Comparison of ENCODE assay signal across 13 mouse cellular contexts in genomic region chr1:90927308-90927707, GRCm38 (mm10). TPM values are rescaled to one million over a fixed set of nuclear protein-coding genes. Genes with fewer than 3 reads are reported as not detected.
DNase-seq lines count a peak whose midpoint lies in the region; ATAC-seq and TF ChIP-seq lines count a peak whose summit lies in the region.
"Had no signal": no experiment of that assay in that cellular context is flagged by ENCODE, and none has a peak within 500 bp of the region (broad histone marks: within the 10 kb centered on the region; RNA-seq: fewer than 3 reads in every experiment).

No protein-coding gene starts in this region.

- no peak overlapping the region for H3K4me3 ChIP-seq in neural tube, embryonic 13.5 days
- H3K4me3 ChIP-seq in neural tube, embryonic 15.5 days (replicated peaks) = no peak overlapping the region
- no peak overlapping the region for H3K4me3 ChIP-seq in intestine, embryonic 14.5 days (ENCODE audit: low read depth, low read length)
- H3K4me3 ChIP-seq in limb, embryonic 13.5 days = 0 out of 2 replicates have a peak overlapping the region, but pooled peaks have one; percentile 40
- H3K4me3 ChIP-seq in stomach, postnatal 0 days (ENCODE audit: low read depth, low read length) = no peak overlapping the region

- no peaks in the 10 kb centered on the region for H3K36me3 ChIP-seq in neural tube, embryonic 13.5 days
- H3K36me3 ChIP-seq in neural tube, embryonic 15.5 days = no peaks in the 10 kb centered on the region
- no peaks in the 10 kb centered on the region for H3K36me3 ChIP-seq in intestine, embryonic 14.5 days (ENCODE audit: control insufficient read depth, insufficient read depth, low read length)
- no peaks in the 10 kb centered on the region for H3K36me3 ChIP-seq in limb, embryonic 13.5 days
- H3K36me3 ChIP-seq in stomach, postnatal 0 days (ENCODE audit: control insufficient read depth, insufficient read depth, low read length) = no peaks in the 10 kb centered on the region

- H3K27ac ChIP-seq in neural tube, embryonic 13.5 days (replicated peaks) = no peak overlapping the region
- H3K27ac ChIP-seq in neural tube, embryonic 15.5 days (replicated peaks) = no peak overlapping the region
- no peak overlapping the region for H3K27ac ChIP-seq in intestine, embryonic 14.5 days (ENCODE audit: low read depth)
- no peak overlapping the region for H3K27ac ChIP-seq in limb, embryonic 13.5 days
- H3K27ac ChIP-seq in stomach, postnatal 0 days (replicated peaks) = peak overlapping the region; percentile 78

- TF ChIP-seq CTCF in stomach, postnatal 0 days (IDR thresholded peaks at IDR 0.05; ENCODE audit: low read depth) = no peak

- TF ChIP-seq EP300 in stomach, postnatal 0 days (optimal IDR thresholded peaks at IDR 0.05) = peak; percentile 93

- ATAC-seq in neural tube, embryonic 13.5 days (ENCODE audit: low read depth) = no peak
- no peak for ATAC-seq in neural tube, embryonic 15.5 days (ENCODE audit: low FRiP score)
- no peak; the same call in 1 of the 2 replicates for ATAC-seq in intestine, embryonic 14.5 days (replicated peaks; ENCODE audit: low FRiP score, low TSS enrichment, low read depth)
- ATAC-seq in limb, embryonic 13.5 days (ENCODE audit: low FRiP score, low read depth) = no peak
- ATAC-seq in stomach, postnatal 0 days (ENCODE audit: low FRiP score, low TSS enrichment) = peak; percentile 83

- WGBS in neural tube, embryonic 13.5 days = 53% methylated on average over 15 of the region's 15 CpGs
- 53% methylated on average over 15 of the region's 15 CpGs for WGBS in neural tube, embryonic 15.5 days
- WGBS in intestine, embryonic 14.5 days = 35% methylated on average over 15 of the region's 15 CpGs
- 39% methylated on average over 15 of the region's 15 CpGs for WGBS in limb, embryonic 13.5 days
- 28% methylated on average over 15 of the region's 15 CpGs for WGBS in stomach, postnatal 0 days

- peak overlapping the region; percentile 31; the same call in 1 of the 2 replicates for H3K9ac ChIP-seq in neural tube, embryonic 13.5 days
- H3K9ac ChIP-seq in neural tube, embryonic 15.5 days (replicated peaks) = no peak overlapping the region
- H3K9ac ChIP-seq in intestine, embryonic 14.5 days (ENCODE audit: low read length) = no peak overlapping the region
- H3K9ac ChIP-seq in limb, embryonic 13.5 days = no peak overlapping the region
- H3K9ac ChIP-seq in stomach, postnatal 0 days (ENCODE audit: low read length) = no peak overlapping the region

- H3K4me1 ChIP-seq in neural tube, embryonic 13.5 days (replicated peaks) = peaks cover 10% of the 10 kb centered on the region
- H3K4me1 ChIP-seq in neural tube, embryonic 15.5 days = peaks cover 10% of the 10 kb centered on the region
- peaks cover 9% of the 10 kb centered on the region; the same call in 1 of the 2 replicates for H3K4me1 ChIP-seq in intestine, embryonic 14.5 days (replicated peaks; ENCODE audit: control insufficient read depth, insufficient read depth, low read length)
- peaks cover 19% of the 10 kb centered on the region for H3K4me1 ChIP-seq in limb, embryonic 13.5 days
- 0 out of 2 replicates have a peak, but pooled peaks cover 5% of the 10 kb centered on the region for H3K4me1 ChIP-seq in stomach, postnatal 0 days (replicated peaks; ENCODE audit: control insufficient read depth, insufficient read depth)

- H3K9me3 ChIP-seq in neural tube, embryonic 13.5 days = no peaks in the 10 kb centered on the region
- no peaks in the 10 kb centered on the region for H3K9me3 ChIP-seq in neural tube, embryonic 15.5 days (replicated peaks)
- H3K9me3 ChIP-seq in intestine, embryonic 14.5 days (ENCODE audit: control insufficient read depth, low read length) = no peaks in the 10 kb centered on the region
- no peaks in the 10 kb centered on the region for H3K9me3 ChIP-seq in limb, embryonic 13.5 days
- no peaks in the 10 kb centered on the region for H3K9me3 ChIP-seq in stomach, postnatal 0 days (ENCODE audit: control insufficient read depth, low read length)

- H3K27me3 ChIP-seq in neural tube, embryonic 13.5 days = peaks cover 12% of the 10 kb centered on the region
- H3K27me3 ChIP-seq in neural tube, embryonic 15.5 days (replicated peaks) = peaks cover 12% of the 10 kb centered on the region
- no peaks in the 10 kb centered on the region for H3K27me3 ChIP-seq in intestine, embryonic 14.5 days (replicated peaks; ENCODE audit: control insufficient read depth, insufficient read depth, low read length)
- H3K27me3 ChIP-seq in limb, embryonic 13.5 days = peaks cover 15% of the 10 kb centered on the region; the same call in 1 of the 2 replicates
- no peaks in the 10 kb centered on the region for H3K27me3 ChIP-seq in stomach, postnatal 0 days (ENCODE audit: control insufficient read depth, insufficient read depth, low read length)

- no peak for DNase-seq in intestine, embryonic 14.5 days (ENCODE audit: low spot score)
- peak; percentile 85 for DNase-seq in stomach, postnatal 0 days (ENCODE audit: low spot score)
- no peak for DNase-seq in adipocyte (ENCODE audit: low spot score)
- DNase-seq in gastrocnemius, adult 18-20 months (ENCODE audit: low spot score) = no peak
- DNase-seq: gastrocnemius, postnatal 10 days had no signal

- no peak overlapping the region for H3K4me2 ChIP-seq in neural tube, embryonic 13.5 days
- H3K4me2 ChIP-seq in neural tube, embryonic 15.5 days = no peak overlapping the region; the same call in 1 of the 2 replicates
- peak overlapping the region; percentile 71 for H3K4me2 ChIP-seq in intestine, embryonic 14.5 days (ENCODE audit: low read length)
- H3K4me2 ChIP-seq in limb, embryonic 13.5 days (replicated peaks) = peak overlapping the region; percentile 86
- peak overlapping the region; percentile 56 for H3K4me2 ChIP-seq in stomach, postnatal 0 days (replicated peaks; ENCODE audit: low read depth)

RNA-seq across cellular contexts. Expression of gene Mlph, which starts 12.4 kb away (rescaled TPM):
- 0.10 TPM in 1 of 2 replicates, not detected in the other for polyA plus RNA-seq in neural tube, embryonic 13.5 days (2015; fragmentation: Nextera tagmentation; extraction: Ambion mirVana)
- 0.09 and 0.31 TPM in 2 replicates for polyA plus RNA-seq in neural tube, embryonic 15.5 days (2015; fragmentation: Nextera tagmentation; extraction: Ambion mirVana)
- 0.60 and 0.96 TPM in 2 replicates for polyA plus RNA-seq in intestine, embryonic 14.5 days (2014; fragmentation: Nextera tagmentation; extraction: Ambion mirVana)
- polyA plus RNA-seq in limb, embryonic 13.5 days (2015; fragmentation: Nextera tagmentation; extraction: Ambion mirVana) = 0.37 and 0.87 TPM in 2 replicates
- 8.8 and 9.8 TPM in 2 replicates for polyA plus RNA-seq in stomach, postnatal 0 days (2015; fragmentation: Nextera tagmentation; extraction: Ambion mirVana)
- under 1 TPM; 0.21 to 0.32 TPM for total RNA-seq in gastrocnemius, adult 18-20 months (2021)
- total RNA-seq: megakaryocyte, adult 5-6 weeks; neutrophil, adult 5-6 weeks had no signal

RNA-seq across cellular contexts. Expression of gene Prlh, which starts 25.6 kb away (rescaled TPM):
- not detected in 2 replicates for polyA plus RNA-seq in neural tube, embryonic 13.5 days (2015; fragmentation: Nextera tagmentation; extraction: Ambion mirVana)
- polyA plus RNA-seq in neural tube, embryonic 15.5 days (2015; fragmentation: Nextera tagmentation; extraction: Ambion mirVana) = not detected in 2 replicates
- not detected in 2 replicates for polyA plus RNA-seq in intestine, embryonic 14.5 days (2014; fragmentation: Nextera tagmentation; extraction: Ambion mirVana)
- polyA plus RNA-seq in limb, embryonic 13.5 days (2015; fragmentation: Nextera tagmentation; extraction: Ambion mirVana) = not detected in 2 replicates
- polyA plus RNA-seq in stomach, postnatal 0 days (2015; fragmentation: Nextera tagmentation; extraction: Ambion mirVana) = not detected in 2 replicates
- not detected for total RNA-seq in gastrocnemius, adult 18-20 months (2021)
- total RNA-seq: adrenal gland, adult 18-20 months; common myeloid progenitor, adult 5-6 weeks; gastrocnemius, postnatal 10 days; layer of hippocampus, postnatal 25 days; megakaryocyte, adult 5-6 weeks; neutrophil, adult 5-6 weeks had no signal

RNA-seq across cellular contexts. Expression of gene Rab17, which starts 42.2 kb away (rescaled TPM):
- polyA plus RNA-seq in neural tube, embryonic 13.5 days (2015; fragmentation: Nextera tagmentation; extraction: Ambion mirVana) = 0.17 and 0.21 TPM in 2 replicates
- 1.9 TPM in 1 of 2 replicates, not detected in the other for polyA plus RNA-seq in neural tube, embryonic 15.5 days (2015; fragmentation: Nextera tagmentation; extraction: Ambion mirVana)
- polyA plus RNA-seq in intestine, embryonic 14.5 days (2014; fragmentation: Nextera tagmentation; extraction: Ambion mirVana) = 21.2 and 22.8 TPM in 2 replicates
- 0.69 and 1.0 TPM in 2 replicates for polyA plus RNA-seq in limb, embryonic 13.5 days (2015; fragmentation: Nextera tagmentation; extraction: Ambion mirVana)
- 4.6 and 5.7 TPM in 2 replicates for polyA plus RNA-seq in stomach, postnatal 0 days (2015; fragmentation: Nextera tagmentation; extraction: Ambion mirVana)
- not detected for total RNA-seq in gastrocnemius, adult 18-20 months (2021)
- total RNA-seq: adrenal gland, adult 18-20 months; gastrocnemius, postnatal 10 days; layer of hippocampus, postnatal 25 days; megakaryocyte, adult 5-6 weeks; neutrophil, adult 5-6 weeks had no signal

Comparison
In these comparisons a context has a peak if more than half of its experiments do, and no peak if none do; other contexts are left out.
1. H3K4me2 ChIP-seq: peak in intestine, embryonic 14.5 days (single experiment), limb, embryonic 13.5 days (single experiment) and stomach, postnatal 0 days (single experiment); none in neural tube, embryonic 13.5 days (single experiment) and neural tube, embryonic 15.5 days (single experiment).